Mouse (Mus musculus): ENCODE data around the gene Tut7.

DNA sequence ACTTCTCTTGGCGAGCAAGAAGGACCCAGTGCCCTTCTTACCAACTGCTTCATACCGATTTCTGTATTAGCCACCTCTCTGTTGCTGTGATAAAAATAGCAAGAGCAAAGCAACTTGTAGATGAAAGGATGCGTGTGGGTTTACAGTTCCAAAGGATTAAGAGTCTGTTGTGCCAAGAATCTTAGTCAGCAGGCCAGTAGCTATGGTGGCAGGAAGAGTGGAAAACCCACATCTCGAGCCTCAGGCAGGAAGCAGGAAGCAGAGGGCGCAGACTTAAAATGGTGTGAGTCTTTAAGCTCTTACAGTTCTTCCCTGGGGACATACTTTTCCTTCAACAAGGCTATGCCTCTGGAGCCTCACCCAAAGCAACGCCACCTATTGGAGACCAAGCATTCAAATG is 77.5 kb downstream of the Tut7 start:
- no peak for TF ChIP-seq SRF (IDR thresholded peaks at IDR 0.05; ENCODE audit: control insufficient read depth, insufficient read length, low read depth)
- TF ChIP-seq MAX (IDR thresholded peaks at IDR 0.05; ENCODE audit: low read depth), result no peak
- TF ChIP-seq POLR2A (IDR thresholded peaks at IDR 0.05; ENCODE audit: insufficient read length, low read depth), result no peak
- TF ChIP-seq CEBPB (IDR thresholded peaks at IDR 0.05; ENCODE audit: insufficient read depth, poor library complexity, severe bottlenecking), result no peak
- no peak for TF ChIP-seq MYOD1 (IDR thresholded peaks at IDR 0.05; ENCODE audit: control insufficient read depth in 1 of 3, insufficient read length in 2 of 3, low read depth in 2 of 3)
- TF ChIP-seq POLR2AphosphoS2 (IDR thresholded peaks at IDR 0.05; ENCODE audit: insufficient read length, low read depth), result no peak
- no peak for TF ChIP-seq USF1 (IDR thresholded peaks at IDR 0.05; ENCODE audit: low read depth)
- no peak for TF ChIP-seq E2F4 (IDR thresholded peaks at IDR 0.05; ENCODE audit: insufficient read depth)
- TF ChIP-seq TCF3 (IDR thresholded peaks at IDR 0.05; ENCODE audit: insufficient read length, low read depth), result no peak
- TF ChIP-seq REST (IDR thresholded peaks at IDR 0.05; ENCODE audit: insufficient read depth, insufficient read length), result no peak
- no peak for TF ChIP-seq TCF12 (IDR thresholded peaks at IDR 0.05; ENCODE audit: insufficient read depth, poor library complexity, severe bottlenecking)

Measured in myocyte (in vitro differentiated cells).